ENCODE assay signal across 22 mouse cellular contexts in the genomic region with DNA sequence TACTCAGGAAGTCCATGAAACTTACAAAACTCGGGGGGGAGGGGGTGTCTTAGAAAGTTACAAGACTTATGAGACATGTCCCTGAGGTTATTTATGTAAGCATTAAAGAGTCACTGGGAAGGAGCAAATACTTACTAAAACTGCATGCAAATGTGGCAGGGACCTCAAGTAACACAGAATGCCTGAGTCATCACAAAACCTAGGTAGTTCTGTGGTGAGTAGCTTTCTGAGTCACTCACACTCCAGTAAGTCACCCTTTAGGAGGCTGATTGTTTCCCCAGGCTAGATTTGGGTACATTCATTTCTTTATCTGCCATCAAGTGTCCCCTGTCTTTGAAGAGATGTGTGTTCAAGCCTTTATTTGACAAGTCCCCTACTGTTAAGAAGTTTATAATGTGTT.
A peak's percentile ranks its signal among the peaks of the same experiment; 100 is the strongest.
DNase-seq lines count a peak whose midpoint lies in the region; TF ChIP-seq lines count a peak whose summit lies in the region.
"Had no signal": no experiment of that assay in that cellular context is flagged by ENCODE, and none has a peak within 500 bp of the region (broad histone marks: within the 10 kb centered on the region; RNA-seq: fewer than 3 reads in every experiment).

No protein-coding gene starts in this region.

- no peak for TF ChIP-seq CTCF in CH12.LX (conservative IDR thresholded peaks at IDR 0.05 in 1 of 2, IDR thresholded peaks at IDR 0.05 in 1 of 2; ENCODE audit: low read depth in 2 of 2, low read length in 2 of 2)

- in situ Hi-C loops in CH12.LX (cut with MboI; ENCODE audit: low pct_ligation_motif_present, low pct_unique_long_range_greater_than_20kb, low sequenced_read_pairs): no loop called here

- DNase-seq in 416B (ENCODE audit: low read depth) (peak; percentile 0), CH12.LX (ENCODE audit: extremely low read depth) (peak; percentile 78), NIH3T3 (ENCODE audit: low read depth) (peak; percentile 2), adipocyte (ENCODE audit: low spot score) (no peak)
- DNase-seq in heart, postnatal 36 days: no peak
- DNase-seq in right cerebral cortex, adult 2 months (ENCODE audit: low spot score in 2 of 2): no peak
- DNase-seq: adrenal gland, adult 8-10 months; adrenal gland, postnatal 14 days; adrenal gland, postnatal 36 days; cerebellum, adult 11-12 months; cerebellum, adult 8-10 months; cerebellum, adult 9-11 months; cerebellum, postnatal 14 days; cerebellum, postnatal 36 days; embryo, embryonic 11 days; forebrain, postnatal 0 days had no signal

- H3K4me2 ChIP-seq in CH12.LX (ENCODE audit: insufficient read depth, low read depth, poor library complexity, severe bottlenecking): no peak overlapping the region
- H3K4me2 ChIP-seq: embryonic facial prominence, embryonic 13.5 days; embryonic facial prominence, embryonic 15.5 days; forebrain, embryonic 12.5 days had no signal

- no peak for TF ChIP-seq POLR2A in CH12.LX (IDR thresholded peaks at IDR 0.05; ENCODE audit: low read depth, low read length)

- no peak for TF ChIP-seq RAD21 in CH12.LX (IDR thresholded peaks at IDR 0.05; ENCODE audit: low read depth, low read length)

- H3K27me3 ChIP-seq in CH12.LX (replicated peaks): no peaks in the 10 kb centered on the region
- H3K27me3 ChIP-seq: embryonic facial prominence, embryonic 13.5 days; embryonic facial prominence, embryonic 15.5 days; forebrain, embryonic 12.5 days had no signal

- no peak overlapping the region for H3K9ac ChIP-seq in CH12.LX (ENCODE audit: insufficient read depth, low read depth)
- H3K9ac ChIP-seq: embryonic facial prominence, embryonic 13.5 days; embryonic facial prominence, embryonic 15.5 days; forebrain, embryonic 12.5 days; forebrain, postnatal 0 days had no signal

- dilution Hi-C loops in CH12.LX (cut with MboI; ENCODE audit: extremely low pct_ligation_motif_present, extremely low pct_unique_long_range_greater_than_20kb, low sequenced_read_pairs): no loop called here

- no peak overlapping the region for H3K4me3 ChIP-seq in CH12.LX (replicated peaks in 1 of 3; ENCODE audit: low read depth in 2 of 3, low read length in 2 of 3, poor library complexity in 1 of 3)
- H3K4me3 ChIP-seq: embryonic facial prominence, embryonic 13.5 days; embryonic facial prominence, embryonic 15.5 days; erythroblast, embryonic 14.5 days; forebrain, embryonic 10.5 days; forebrain, embryonic 12.5 days had no signal

- H3K4me1 ChIP-seq in CH12.LX (ENCODE audit: control insufficient read depth in 1 of 2, insufficient read depth in 2 of 2): peaks cover 0 to 8% of the 10 kb centered on the region in 2 experiments; a peak in 1 of 4 replicates
- H3K4me1 ChIP-seq: embryonic facial prominence, embryonic 15.5 days; forebrain, embryonic 10.5 days; forebrain, embryonic 12.5 days had no signal

- no peaks in the 10 kb centered on the region for H3K79me2 ChIP-seq in CH12.LX (replicated peaks; ENCODE audit: control insufficient read depth, extremely low read depth, insufficient read depth, poor library complexity, severe bottlenecking)

- intact Hi-C loops in heart, postnatal 36 days (cut with DNase I): no loop called here

- no peak overlapping the region for H3K27ac ChIP-seq in CH12.LX (ENCODE audit: insufficient read depth, low read depth)
- H3K27ac ChIP-seq: embryonic facial prominence, embryonic 13.5 days; embryonic facial prominence, embryonic 15.5 days; forebrain, embryonic 10.5 days; forebrain, embryonic 12.5 days had no signal

- TF ChIP-seq EP300 in CH12.LX (IDR thresholded peaks at IDR 0.05; ENCODE audit: low read length): peak; percentile 57; the same call in 1 of the 2 replicates

- H3K36me3 ChIP-seq in CH12.LX (replicated peaks in 1 of 2; ENCODE audit: control insufficient read depth in 1 of 2, insufficient read depth in 1 of 2, low read length in 1 of 2): no peaks in the 10 kb centered on the region
- H3K36me3 ChIP-seq: embryonic facial prominence, embryonic 13.5 days; embryonic facial prominence, embryonic 15.5 days; forebrain, embryonic 10.5 days; forebrain, embryonic 12.5 days; G1E had no signal

- no peaks in the 10 kb centered on the region for H3K9me3 ChIP-seq in CH12.LX (replicated peaks; ENCODE audit: low read length)
- H3K9me3 ChIP-seq: embryonic facial prominence, embryonic 13.5 days; embryonic facial prominence, embryonic 15.5 days; forebrain, embryonic 10.5 days; forebrain, embryonic 12.5 days; G1E had no signal

TF ChIP-seq in CH12.LX, 34 proteins besides CTCF, POLR2A, EP300 and RAD21:
- TF ChIP-seq MAFK (IDR thresholded peaks at IDR 0.05; ENCODE audit: insufficient replicate concordance, low read length): peak; percentile 54; the same call in 1 of the 2 replicates
- TF ChIP-seq ZC3H11A (IDR thresholded peaks at IDR 0.05; ENCODE audit: low read depth, low read length): no peak
- peak; percentile 63 for TF ChIP-seq IRF4 (IDR thresholded peaks at IDR 0.05; ENCODE audit: low read depth, low read length)
- no peak for TF ChIP-seq NRF1 (IDR thresholded peaks at IDR 0.05; ENCODE audit: low read depth, low read length)
- TF ChIP-seq GABPA (IDR thresholded peaks at IDR 0.05; ENCODE audit: insufficient replicate concordance, low read depth, low read length): no peak
- TF ChIP-seq JUN (IDR thresholded peaks at IDR 0.05; ENCODE audit: insufficient read depth, low read depth, low read length): 0 out of 2 replicates have a peak, but pooled peaks have one; percentile 30
- no peak for TF ChIP-seq CHD2 (IDR thresholded peaks at IDR 0.05; ENCODE audit: low read length)
- peak; percentile 61 for TF ChIP-seq BHLHE40 (IDR thresholded peaks at IDR 0.05; ENCODE audit: low read depth, low read length)
- TF ChIP-seq JUND (conservative IDR thresholded peaks at IDR 0.05; ENCODE audit: low read depth, low read length): 0 out of 2 replicates have a peak, but pooled peaks have one; percentile 27

Comparison
In these comparisons a context has a peak if more than half of its experiments do, and no peak if none do; other contexts are left out.
1. DNase-seq: peak in 416B (single experiment), CH12.LX (single experiment) and NIH3T3 (single experiment); none in heart, postnatal 36 days (0 of 2), adipocyte (single experiment) and right cerebral cortex, adult 2 months (0 of 2).